Mouse (Mus musculus): ENCODE measurements at regions not wholly inside any gene's neighbourhood (a gene's known extent, or its start where the extent isn't known, plus 50 kb on each side); places are given as distances from the start of the nearest gene placed in this dataset.

DNA sequence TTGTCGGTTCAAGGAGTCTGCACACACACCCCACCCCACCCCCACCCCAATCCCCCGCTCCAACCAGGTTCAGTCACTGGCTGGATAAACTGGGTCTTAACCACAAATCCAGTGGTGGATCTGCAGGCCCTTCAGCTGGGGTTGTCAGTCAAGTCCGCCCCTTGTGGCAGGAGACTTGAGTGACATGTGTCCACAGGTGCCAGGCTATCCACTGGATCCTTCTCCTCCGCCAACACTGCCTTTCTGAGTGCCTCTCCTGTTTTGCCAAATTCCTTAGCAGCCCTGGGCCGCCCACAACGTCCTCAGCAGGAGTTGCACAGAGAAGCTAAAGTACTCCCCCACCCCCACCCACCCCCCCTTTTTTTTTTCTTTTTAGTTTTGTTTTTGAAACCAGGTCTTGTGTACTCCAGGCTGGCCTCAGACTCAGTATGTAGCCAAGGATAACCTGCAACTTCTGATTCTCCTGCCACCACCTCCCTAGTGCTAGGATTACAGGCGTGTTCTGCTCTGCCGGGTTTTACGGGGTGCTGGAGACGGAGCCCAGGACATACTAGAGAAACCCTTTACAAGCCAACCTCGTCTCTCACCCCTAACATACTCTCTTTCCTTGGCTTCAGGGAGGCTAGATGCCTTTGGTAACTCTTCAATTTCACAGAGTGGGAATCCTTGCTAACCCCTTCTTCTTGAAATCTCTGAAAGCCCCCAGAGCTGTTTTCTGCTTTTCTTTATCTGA lies 57.2 kb upstream of the Zfp280d start:
- no peak for DNase-seq (ENCODE audit: low spot score in 2 of 2)

DNA sequence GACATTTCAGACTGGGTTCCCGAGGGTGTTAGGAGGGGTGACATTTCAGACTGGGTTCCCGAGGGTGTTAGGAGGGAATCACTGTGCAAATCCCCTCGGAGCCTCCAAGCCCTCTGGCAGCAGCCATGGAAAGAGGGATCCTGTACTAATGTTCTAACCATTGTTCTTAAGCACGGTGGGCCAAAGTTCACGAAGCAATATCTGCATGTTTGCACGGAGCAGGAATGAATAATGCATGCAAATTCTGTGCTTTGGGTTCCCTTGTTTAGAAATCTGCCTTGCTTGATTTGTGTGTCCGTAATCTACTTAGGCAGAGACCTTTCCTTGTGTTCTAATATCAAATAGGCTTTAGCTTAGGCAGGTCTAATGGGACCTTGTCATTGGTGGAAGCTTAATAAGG lies 55.9 kb upstream of the Zfp280d start:
- DNase-seq (ENCODE audit: low spot score in 2 of 2), result no peak

DNA sequence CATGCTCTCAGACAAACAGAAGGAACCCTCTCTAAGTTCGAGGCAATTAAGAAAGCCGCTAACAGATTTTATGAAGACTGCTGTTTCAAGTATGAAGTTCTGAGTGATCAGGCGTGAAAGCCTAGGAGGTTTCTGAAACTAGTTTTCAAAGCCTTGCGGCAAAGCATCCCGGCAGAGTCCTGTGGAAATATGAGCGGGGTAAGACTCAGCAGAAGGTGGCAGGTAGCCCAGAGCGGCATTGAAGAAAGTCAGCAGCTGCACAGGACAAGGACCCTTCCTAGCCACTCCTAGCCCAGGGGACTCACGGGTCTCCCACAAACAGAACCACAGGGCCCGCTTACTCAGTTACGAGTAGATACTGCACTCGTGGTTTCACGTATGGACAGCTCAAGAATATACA lies 54.8 kb upstream of the Zfp280d start:
- no peak for DNase-seq (ENCODE audit: low spot score in 2 of 2)

DNA sequence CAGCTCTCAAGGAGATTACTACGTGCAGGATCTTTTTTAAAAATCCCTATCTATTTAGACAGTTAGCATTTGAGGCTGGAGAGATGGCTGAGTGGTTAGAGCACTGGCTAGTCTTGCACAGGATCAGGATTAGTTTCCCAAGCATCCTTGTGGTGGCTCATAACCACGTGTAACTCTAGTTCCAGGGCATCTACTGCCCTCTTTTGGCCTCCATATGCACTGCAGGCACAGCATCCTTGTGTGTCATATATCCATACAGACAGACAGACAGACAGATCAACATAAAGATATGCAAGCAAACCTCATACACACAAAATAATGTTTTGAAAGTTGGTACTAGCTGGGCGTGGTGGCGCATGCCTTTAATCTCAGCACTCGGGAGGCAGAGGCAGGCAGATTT lies 53.3 kb upstream of the Zfp280d start:
- no peak for DNase-seq (ENCODE audit: low spot score in 2 of 2)

Measured in layer of hippocampus, adult 8-10 months (tissue).